Mouse (Mus musculus): ENCODE measurements around the gene Polm.

GRCm38 (mm10) chr11:5802457-5803217 lies 35.2 kb downstream of the Polm start:
- TF ChIP-seq CTCF (IDR thresholded peaks at IDR 0.05; ENCODE audit: low read depth, low read length) (no peak), POLR2A (IDR thresholded peaks at IDR 0.05; ENCODE audit: extremely low read depth, insufficient read depth, low read length) (no peak)

Measured in liver, adult 2 months (tissue).